Mouse (Mus musculus) CD4-positive, CD25-positive, alpha-beta regulatory T cell, adult 2 months (primary cell): ENCODE results near the gene Ccdc30.
"Not testable (repeated sequence)": the region's sequence is repeated elsewhere in the genome, so short reads cannot be mapped to it uniquely, and the experiment has no call there.

Source experiments
- DNase-seq: peaks from one replicate; pipeline ENCODE4 v3.0.0-alpha.2; 2012; ENCODE audit warnings: low read depth, low spot score

The Ccdc30 gene

DNA sequence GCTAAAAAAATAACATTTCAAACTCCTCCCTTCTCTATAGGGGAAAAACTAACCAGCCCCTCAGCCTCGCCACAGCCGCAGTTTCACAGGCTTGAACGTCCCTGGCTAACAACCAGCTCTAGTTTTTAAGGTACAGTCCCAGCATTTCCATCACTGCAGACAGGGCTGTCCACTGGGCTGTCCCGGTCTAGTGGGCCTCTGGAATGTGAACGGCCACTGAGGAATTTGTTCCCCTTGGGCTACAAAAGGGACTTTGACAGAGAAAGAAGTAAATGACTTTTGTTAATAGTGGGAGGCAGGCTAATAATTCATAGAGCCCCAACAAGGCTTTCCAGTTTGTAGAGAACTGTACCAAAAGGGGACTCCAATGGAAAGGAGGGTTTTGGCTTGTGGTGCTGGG lies 109.9 kb downstream of the Ccdc30 start:
- DNase-seq = no peak

DNA sequence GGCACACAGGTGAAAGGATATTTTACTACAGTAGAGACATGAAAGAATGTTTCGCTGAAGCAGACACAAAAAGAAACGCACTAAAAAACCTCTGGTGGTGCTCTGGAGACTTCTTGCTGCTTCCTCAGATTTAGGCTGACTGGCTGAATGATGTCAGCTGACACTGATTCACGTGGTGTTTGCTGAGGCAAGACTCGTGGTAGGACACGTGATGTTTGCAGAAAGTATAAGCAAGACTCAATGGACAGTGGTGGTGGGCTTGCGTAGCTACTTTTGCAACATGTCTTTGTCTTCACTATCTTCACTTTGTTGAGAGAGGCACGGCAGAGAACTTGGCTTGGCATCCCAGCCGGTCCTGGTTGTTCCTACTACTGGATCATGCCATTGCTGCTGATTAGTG lies 112.0 kb downstream of the Ccdc30 start:
- no peak for DNase-seq

DNA sequence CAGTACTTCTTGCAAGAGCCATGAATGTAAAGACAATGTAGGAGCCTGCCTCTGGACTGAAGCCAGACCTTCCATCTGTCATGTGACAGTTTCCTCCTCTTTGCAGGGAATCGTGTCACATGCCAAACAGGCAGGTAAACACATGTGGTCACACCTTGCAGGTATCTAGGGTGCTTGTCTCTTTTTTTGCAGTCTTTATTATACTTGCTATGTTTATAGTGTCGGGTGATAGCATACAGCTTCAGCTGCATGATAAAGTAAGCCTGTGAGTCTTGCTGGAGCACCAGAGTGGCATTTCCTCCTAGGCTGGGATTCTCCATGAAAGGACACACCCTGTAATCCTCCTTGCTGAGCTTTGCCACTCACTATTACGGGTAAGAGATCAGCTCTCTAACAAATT lies 113.5 kb downstream of the Ccdc30 start:
- DNase-seq = no peak

DNA sequence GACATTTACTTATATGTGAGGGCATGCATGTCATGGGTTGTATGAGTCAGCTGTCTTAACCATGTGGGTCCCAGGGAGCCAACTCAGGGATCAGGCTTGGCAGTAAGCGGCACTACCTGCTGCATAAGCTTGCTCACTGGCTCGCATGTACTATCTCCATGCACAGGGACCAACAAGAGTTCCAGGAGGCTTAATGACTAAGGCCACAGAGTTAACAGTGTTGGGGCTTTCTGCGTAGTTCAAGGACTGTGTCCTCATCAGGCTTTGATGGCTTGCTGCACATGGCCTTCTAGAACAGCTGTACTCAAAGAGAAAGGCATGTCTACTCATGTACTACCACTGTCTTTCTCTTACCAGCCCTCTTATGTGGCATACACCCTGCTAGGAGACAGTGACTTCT lies 114.6 kb downstream of the Ccdc30 start:
- DNase-seq = no peak

DNA sequence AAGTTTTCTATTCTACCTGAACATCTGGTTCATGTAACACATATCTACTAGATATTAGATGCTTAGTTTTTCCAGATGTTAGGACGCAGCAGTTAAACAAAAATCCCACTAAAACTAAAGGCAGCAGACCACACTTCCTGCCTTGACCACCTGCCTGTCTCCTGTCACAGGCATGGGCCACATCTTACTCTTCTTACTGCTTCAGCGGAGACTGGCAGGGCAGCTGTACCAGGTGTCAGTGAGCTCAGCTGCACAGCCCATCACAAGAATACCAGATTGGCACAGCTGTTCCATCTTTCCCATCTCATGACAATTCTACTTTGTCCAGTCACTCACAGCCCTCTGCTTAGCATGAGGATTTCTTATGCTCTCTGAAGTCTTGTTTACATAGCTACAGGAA lies 118.0 kb downstream of the Ccdc30 start:
- DNase-seq = no peak

DNA sequence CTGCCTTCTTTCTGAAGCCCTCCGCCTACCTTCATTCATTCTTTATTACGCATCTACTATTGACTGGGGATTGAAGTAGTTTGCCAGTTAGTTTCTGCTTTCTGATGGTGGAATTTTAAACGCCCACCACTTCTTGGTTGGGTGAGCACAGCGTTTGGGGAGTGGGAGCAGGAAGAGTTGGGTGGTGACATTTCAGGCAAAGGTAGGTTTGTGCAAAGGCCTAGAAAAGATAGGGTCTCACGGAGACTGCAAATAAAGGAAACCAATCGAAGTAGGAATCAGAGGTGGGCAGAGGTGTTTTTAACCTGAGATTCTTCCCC lies 120.2 kb downstream of the Ccdc30 start:
- no peak for DNase-seq

DNA sequence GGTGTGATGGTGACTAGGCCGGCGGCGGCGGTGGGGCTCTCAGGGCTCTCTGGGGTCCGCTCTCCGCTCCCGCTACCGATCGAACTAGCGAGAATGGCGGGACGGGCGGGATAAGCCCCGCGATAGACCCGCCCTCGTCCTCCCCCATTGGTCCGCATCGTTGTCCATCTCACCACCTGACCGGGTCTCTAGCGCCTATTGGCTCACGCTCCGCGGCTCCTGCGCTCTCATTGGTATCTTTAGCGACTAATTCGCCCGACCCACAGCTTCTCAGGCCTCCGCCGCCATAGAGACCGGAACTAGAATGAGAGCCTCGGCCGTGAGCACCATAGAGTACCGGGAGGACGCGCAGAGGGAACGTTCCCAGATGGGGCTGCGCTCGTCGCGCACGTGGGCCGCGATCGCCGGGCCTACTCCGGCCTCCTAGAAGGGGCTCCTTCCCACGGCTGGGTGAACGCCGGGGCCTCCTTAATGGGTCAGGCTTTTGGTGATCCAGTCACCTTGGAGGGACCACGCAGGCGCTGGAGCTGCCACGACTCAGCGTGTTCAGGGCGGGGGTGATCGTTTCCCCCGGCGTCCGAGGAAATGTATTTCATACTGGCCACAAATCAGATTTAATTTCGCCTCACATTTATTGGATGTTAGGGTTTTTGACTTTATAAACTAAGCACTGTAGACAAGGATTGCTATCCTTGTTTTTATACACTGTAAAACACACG lies 120.7 kb downstream of the Ccdc30 start, which contains the start of gene Ybx1:
Ybx1 (minus strand) TSS at position 190 of the 719 bp plus-strand sequence.
- peak; percentile 98 for DNase-seq

DNA sequence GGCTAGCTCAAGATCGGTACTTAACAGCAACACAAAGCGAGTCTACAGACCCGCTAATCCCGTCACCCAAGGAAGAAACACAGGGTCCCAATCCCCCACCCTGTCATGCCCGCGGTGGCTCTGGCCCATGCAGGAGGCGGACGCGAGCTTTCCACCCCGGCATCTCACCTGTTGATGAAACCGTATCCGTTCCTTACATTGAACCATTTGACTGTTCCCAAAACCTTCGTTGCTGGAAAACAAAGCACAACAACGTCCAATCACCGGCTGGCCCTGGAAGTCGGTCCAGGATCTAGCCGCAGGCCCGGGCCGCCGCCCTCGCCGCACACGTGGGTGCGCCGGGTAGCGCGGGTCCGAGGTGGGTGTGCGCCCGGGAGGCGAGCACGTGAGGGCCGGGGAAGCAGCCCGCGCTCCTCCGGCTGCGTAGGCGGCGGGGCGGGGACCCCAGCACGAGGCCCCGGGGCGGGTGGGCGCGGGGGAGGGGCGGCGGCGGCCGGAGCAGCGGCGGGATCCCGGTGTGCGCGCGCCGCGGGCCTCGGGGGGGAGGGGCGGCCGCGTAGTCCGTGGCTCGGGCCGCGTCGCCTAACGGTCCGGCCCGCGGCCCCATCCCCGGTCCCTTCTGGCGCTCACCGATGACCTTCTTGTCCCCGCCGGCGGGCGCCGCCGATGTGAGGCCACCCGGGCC lies 121.6 kb downstream of the Ccdc30 start:
- peak; percentile 60 for DNase-seq

DNA sequence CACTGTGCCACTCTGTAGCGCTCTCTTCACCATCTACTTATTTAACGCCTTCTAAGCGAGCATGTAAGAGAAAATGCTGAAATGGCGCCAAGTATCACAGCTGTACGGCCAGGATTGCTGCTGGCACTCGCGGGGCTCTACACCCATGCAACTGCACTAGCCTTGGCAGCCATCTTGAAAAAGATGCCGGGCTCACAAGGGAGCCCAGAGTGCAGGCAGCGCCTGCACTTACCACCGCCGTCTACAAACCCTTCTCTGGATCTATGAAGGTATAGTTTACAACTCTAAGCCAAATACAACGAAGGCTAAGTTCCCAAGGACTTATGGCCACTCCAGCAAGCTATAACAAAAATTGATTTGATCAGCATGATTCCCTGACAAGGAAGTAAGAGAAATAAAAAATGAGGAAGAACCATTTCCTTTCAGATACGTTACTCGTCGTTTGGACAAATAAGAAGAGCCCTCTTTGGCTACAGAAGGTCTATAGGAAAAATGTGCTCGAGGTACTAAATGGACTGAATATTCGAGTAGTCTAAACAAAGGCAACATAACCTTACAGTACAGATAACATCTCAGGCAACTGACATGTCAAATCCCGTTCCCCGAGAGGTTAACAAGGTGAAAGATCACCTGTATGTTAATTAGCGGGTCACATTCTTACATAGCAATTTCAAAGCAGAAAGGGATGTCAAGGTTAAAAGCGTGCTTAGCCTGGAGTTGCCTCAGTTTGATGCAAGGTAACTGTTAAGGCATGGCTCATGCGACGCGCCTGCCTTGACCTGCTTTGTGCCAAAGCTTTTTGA lies 122.3 kb downstream of the Ccdc30 start:
- peak; percentile 67 for DNase-seq

DNA sequence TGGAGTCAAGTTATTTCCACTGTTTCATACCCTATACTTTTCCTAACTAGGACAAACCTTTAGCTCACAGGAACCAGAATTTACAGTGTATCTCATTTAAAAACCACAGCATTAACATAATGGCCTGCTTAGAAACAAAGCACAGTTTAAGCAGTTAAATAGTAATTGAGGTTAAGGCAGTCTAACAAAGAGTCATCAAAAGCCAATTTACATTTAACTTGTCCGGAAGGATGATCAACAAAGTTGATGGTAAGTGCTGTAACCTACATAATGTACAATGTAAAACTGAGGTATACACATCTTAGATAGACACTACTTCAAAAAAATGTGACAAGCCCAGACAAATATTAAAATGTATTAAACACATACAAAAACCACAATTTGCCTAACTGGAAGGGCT lies 123.4 kb downstream of the Ccdc30 start:
- DNase-seq = no peak

DNA sequence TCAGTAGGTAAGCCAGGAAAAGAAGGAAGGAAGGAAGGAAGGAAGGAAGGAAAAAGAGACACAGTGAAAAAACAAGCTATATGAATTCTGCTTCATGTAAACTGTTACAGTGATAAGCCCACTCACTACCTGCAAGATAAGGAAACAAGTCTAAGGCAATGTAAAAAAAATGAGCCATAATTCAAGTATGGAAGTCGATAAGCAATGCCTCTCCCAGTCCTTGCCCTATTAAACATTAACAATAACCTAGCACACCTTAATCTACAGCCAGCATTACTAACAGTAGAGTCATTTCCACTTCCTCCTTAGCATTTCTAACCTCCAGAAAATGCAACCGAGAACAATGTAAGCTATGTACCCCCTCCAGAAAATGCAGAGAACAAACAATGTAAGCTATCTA lies 130.0 kb downstream of the Ccdc30 start:
- DNase-seq = no peak

DNA sequence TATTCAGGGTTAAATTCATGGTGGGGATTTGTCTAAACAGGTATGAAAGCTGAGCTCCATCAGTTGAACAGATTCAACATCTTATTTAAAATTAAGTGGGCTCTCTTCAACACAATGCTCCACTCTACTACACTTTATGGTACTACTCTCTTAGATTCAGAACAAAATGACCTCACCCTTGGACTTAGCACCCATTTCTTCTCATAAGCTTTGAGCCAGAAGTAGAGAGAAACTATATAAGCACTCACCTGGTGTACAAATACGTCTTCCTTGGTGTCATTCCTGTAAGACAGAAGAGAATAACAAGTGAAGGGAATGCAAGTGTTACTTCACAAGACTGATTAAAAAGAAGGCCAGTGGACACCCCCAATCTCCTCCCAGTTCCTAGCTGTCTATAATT lies 130.5 kb downstream of the Ccdc30 start:
- DNase-seq = no peak

DNA sequence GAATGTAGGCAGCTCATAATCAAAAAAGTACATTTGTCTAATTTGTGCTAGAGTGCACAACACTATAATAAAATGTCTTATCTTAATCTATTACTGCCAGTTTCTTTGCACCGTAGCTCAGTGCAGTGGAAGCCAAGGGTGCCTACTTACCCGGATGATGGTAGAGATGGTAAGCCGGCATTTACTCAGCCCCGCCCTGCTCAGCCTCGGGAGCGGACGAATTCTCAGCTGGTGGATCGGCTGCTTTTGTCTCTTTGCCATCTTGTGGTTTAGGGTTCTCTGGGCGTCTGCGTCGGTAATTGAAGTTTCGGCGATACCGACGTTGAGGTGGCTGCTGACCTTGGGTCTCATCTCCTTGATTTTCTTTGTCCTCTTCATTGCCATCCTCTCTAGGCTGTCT lies 136.5 kb downstream of the Ccdc30 start:
- DNase-seq = not testable (repeated sequence)

DNA sequence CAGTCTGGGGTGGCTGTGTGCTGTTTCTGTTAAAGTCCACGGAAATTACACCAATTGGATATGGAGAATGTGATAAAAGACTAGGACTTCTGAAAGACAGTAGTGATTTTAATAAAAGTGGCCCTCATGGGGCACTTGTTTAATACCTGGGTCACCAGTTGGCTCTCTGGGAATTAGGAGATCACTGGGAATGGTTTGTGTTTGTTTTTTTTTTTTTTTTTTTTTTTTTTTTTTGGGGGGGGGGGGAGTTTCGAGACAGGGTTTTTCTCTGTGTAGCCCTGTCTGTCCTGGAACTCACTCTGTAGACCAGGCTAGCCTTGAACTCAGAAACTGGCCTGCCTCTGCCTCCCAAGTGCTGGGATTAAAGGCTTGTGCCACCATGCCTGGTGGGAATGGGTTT lies 139.6 kb downstream of the Ccdc30 start:
- DNase-seq = no peak

DNA sequence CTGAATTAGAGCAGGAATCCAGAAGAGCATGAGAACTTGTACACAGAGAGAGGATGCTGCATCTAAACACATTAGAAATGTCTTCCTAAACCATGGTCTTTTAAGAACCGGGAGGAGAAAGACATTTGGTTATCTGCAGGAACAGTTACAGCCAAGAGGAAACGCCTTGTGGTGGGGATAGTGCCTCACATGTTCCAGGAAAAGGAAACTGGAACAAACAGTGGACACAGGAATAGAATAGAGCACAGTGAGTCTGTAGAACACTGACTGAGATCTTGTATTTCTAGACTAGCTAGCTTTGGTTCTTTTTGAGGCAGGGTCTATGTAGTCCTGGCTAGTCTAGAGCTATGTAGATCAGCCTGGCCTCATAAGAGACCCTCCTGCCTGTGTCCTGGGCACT lies 140.1 kb downstream of the Ccdc30 start:
- no peak for DNase-seq

DNA sequence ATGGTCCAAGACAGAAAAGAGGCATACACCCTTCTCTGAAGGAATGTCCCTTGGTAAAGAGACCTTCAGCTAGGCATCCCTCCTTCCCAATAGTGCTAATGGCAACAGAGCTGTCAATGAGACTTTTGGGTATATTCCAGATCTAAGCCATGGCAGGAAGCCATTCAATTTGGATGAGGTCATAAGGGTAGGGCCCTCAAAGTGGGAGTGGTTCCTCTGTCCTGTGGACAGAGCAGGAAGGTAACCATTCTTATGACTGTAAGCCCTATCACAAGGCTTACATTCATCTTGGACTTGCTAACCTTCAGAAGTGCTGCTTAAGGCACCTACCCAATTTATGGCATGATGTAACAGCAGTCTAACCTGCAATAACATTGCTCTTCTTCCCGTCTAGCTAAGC lies 140.7 kb downstream of the Ccdc30 start:
- DNase-seq = no peak
